Mouse (Mus musculus) forebrain, embryonic 11.5 days (tissue): ENCODE data around the gene Eif3f. TPM values are rescaled to one million over a fixed set of nuclear protein-coding genes. Genes with fewer than 3 reads are reported as not detected.

Experiments used
- ATAC-seq: fragments of 200-750 bp; cut with Nextera tagmentation; replicated peaks from 2 replicates; pipeline ENCODE4 v1.8.0; 2017; ENCODE audit warnings: moderate TSS enrichment; ENCODE audit not compliant: low FRiP score
- DNase-seq: peaks from one replicate; pipeline ENCODE4 v3.0.0-alpha.2; 2017; ENCODE audit warnings: low spot score
- H3K27ac ChIP-seq: fragments of 300-500 bp; sonication (generic); 2 replicates; pipeline ENCODE4 v1.5.1; 2014; ENCODE audit warnings: low read depth, low read length
- H3K27me3 ChIP-seq: fragments of 300-500 bp; sonication (generic); 2 replicates; pipeline ENCODE4 v1.6.1; 2014; ENCODE audit warnings: mild to moderate bottlenecking, low read length, mixed read lengths; ENCODE audit not compliant: control insufficient read depth, insufficient read depth
- H3K36me3 ChIP-seq: fragments of 300-500 bp; sonication (generic); 2 replicates; pipeline ENCODE4 v1.6.1; 2014; ENCODE audit warnings: mild to moderate bottlenecking, low read length, moderate library complexity, mixed read lengths; ENCODE audit not compliant: control insufficient read depth, insufficient read depth
- H3K4me1 ChIP-seq: fragments of 300-500 bp; sonication (generic); replicated peaks from 2 replicates; pipeline ENCODE4 v1.6.1; 2014; ENCODE audit warnings: low read length, mixed read lengths; ENCODE audit not compliant: control insufficient read depth, insufficient read depth
- H3K4me2 ChIP-seq: fragments of 300-500 bp; sonication (generic); 2 replicates; pipeline ENCODE4 v1.6.1; 2014; ENCODE audit warnings: low read depth, mild to moderate bottlenecking, low read length, moderate library complexity, mixed read lengths; ENCODE audit not compliant: severe bottlenecking
- H3K4me3 ChIP-seq: fragments of 300-500 bp; sonication (generic); 2 replicates; pipeline ENCODE4 v1.5.1; 2014; ENCODE audit warnings: low read depth, low read length
- H3K9ac ChIP-seq: fragments of 300-500 bp; sonication (generic); 2 replicates; pipeline ENCODE4 v1.6.1; 2014; ENCODE audit warnings: low read length
- H3K9me3 ChIP-seq: fragments of 300-500 bp; sonication (generic); 2 replicates; pipeline ENCODE4 v1.6.1; 2016; ENCODE audit warnings: low read length, mixed read lengths; ENCODE audit not compliant: control insufficient read depth
- WGBS: fragments of 180-500 bp; shearing (Covaris S2); extraction: QIAGEN DNeasy Blood & Tissue Kit; methylation state at CpG from one replicate; pipeline ENCODE4 v1.1.7; 2014; 5-methylcytosine and 5-hydroxymethylcytosine counted together
- polyA plus RNA-seq: library from polyadenylated mRNA; unstranded; fragments of >200 nt; fragmentation: Nextera tagmentation; extraction: Ambion mirVana; gene quantifications from 2 replicates; pipeline ENCODE4 v1.2.1, GENCODE M21; 2014

Gene Eif3f
- polyA plus RNA-seq, 1 experiment from 2014 or later, result 87.3 TPM

- 87% methylated on average over 7 of the region's 7 CpGs for WGBS
- H3K4me2 ChIP-seq, result peak overlapping the region; percentile 87
- H3K27ac ChIP-seq, result no peak overlapping the region
- H3K27me3 ChIP-seq, result no peaks in the 10 kb centered on the region
- peak overlapping the region; percentile 98 for H3K4me3 ChIP-seq
- H3K9me3 ChIP-seq, result no peaks in the 10 kb centered on the region
- ATAC-seq (no peak), DNase-seq (no peak)
- H3K9ac ChIP-seq, result peak overlapping the region; percentile 96
- H3K36me3 ChIP-seq, result peaks cover 13% of the 10 kb centered on the region; the same call in 1 of the 2 replicates
- H3K4me1 ChIP-seq, result peaks cover 8% of the 10 kb centered on the region
Measured at GRCm38 (mm10) chr7:108935411-108935810, 1.2 kb downstream of the Eif3f start.

- H3K4me3 ChIP-seq, result no peak overlapping the region
Measured at GRCm38 (mm10) chr7:108936591-108936990, 2.4 kb downstream of the Eif3f start.

DNA sequence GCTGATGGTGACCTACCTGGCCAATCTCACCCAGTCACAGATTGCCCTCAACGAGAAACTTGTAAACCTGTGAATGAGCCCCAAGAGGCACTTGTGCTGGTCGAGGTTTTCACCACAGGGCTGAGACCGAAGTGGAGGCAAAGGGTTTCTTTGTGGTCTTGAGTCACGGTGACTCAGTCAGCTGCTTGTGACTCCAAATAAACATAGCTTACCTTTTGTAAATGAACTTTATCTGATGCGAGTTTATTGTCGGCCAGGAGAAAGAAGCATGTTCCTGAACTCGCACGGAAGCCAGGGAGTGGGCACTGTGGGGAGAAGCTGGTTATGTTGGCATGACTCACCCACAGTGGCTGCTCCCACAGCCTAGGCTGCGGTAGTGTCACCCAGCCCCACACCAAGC lies 7.2 kb downstream of the Eif3f start:
- H3K4me3 ChIP-seq, result no peak overlapping the region
- H3K27ac ChIP-seq, result no peak overlapping the region
- DNase-seq (no peak), ATAC-seq (no peak)
- no peak overlapping the region for H3K9ac ChIP-seq
- H3K4me2 ChIP-seq, result no peak overlapping the region
- H3K36me3 ChIP-seq, result peaks cover 24% of the 10 kb centered on the region
- 93% methylated on average over 9 of the region's 9 CpGs for WGBS
- H3K9me3 ChIP-seq, result no peaks in the 10 kb centered on the region
- H3K27me3 ChIP-seq, result no peaks in the 10 kb centered on the region
- H3K4me1 ChIP-seq, result no peaks in the 10 kb centered on the region

More at GRCm38 (mm10) chr7:108936591-108936990, 2.4 kb downstream of the Eif3f start:
- no peak overlapping the region for H3K27ac ChIP-seq
- peaks cover 21% of the 10 kb centered on the region for H3K36me3 ChIP-seq
- no peak for DNase-seq
- H3K27me3 ChIP-seq, result no peaks in the 10 kb centered on the region
- no peaks in the 10 kb centered on the region for H3K9me3 ChIP-seq
- H3K4me1 ChIP-seq, result peaks cover 8% of the 10 kb centered on the region
- 94% methylated on average over 4 of the region's 4 CpGs for WGBS
- no peak overlapping the region for H3K4me2 ChIP-seq
- no peak overlapping the region for H3K9ac ChIP-seq
- no peak for ATAC-seq

GRCm38 (mm10) chr7:108944002-108944401 lies 9.8 kb downstream of the Eif3f start:
- Histone ChIP-seq H3K27ac (no peak overlapping the region), H3K9me3 (no peaks in the 10 kb centered on the region), H3K4me2 (no peak overlapping the region), H3K27me3 (no peaks in the 10 kb centered on the region), H3K36me3 (peaks cover 19% of the 10 kb centered on the region), H3K9ac (no peak overlapping the region), H3K4me3 (no peak overlapping the region), H3K4me1 (no peaks in the 10 kb centered on the region)
- ATAC-seq, result peak; percentile 69
- peak; percentile 70 for DNase-seq
- 10% methylated on average over 2 of the region's 2 CpGs for WGBS

- Histone ChIP-seq H3K9ac (no peak overlapping the region), H3K4me1 (peaks cover 5% of the 10 kb centered on the region; the same call in 1 of the 2 replicates), H3K9me3 (no peaks in the 10 kb centered on the region), H3K36me3 (0 out of 2 replicates have a peak, but pooled peaks cover 4% of the 10 kb centered on the region), H3K4me2 (no peak overlapping the region), H3K27me3 (peaks cover 30% of the 10 kb centered on the region), H3K27ac (no peak overlapping the region), H3K4me3 (no peak overlapping the region)
- DNase-seq, result no peak
- no peak for ATAC-seq
Measured at GRCm38 (mm10) chr7:108948611-108949010, 14.4 kb downstream of the Eif3f start.

DNA sequence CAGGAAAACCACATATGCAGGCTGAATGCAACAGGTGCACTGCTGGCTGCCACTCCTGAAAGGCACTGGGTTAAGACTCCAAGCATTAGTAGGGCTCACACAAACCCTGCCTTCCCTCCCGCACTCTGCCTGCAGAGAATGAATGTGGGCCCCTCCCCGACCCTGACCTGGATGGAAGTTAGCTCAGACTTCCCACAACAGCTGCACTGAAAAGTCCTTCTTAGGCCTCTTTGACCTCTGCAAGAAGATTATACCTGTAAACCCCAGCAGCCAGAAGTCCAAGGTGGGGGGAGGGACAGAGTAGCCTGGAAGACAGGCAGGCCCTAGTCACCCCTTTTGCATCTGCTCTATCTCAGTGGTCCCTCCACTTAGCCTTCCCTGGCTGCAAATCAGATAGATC lies 15.1 kb downstream of the Eif3f start:
- Histone ChIP-seq H3K9ac (no peak overlapping the region), H3K27me3 (peaks cover 30% of the 10 kb centered on the region), H3K4me2 (no peak overlapping the region), H3K4me1 (peaks cover 5% of the 10 kb centered on the region; the same call in 1 of the 2 replicates), H3K9me3 (no peaks in the 10 kb centered on the region), H3K4me3 (no peak overlapping the region), H3K27ac (no peak overlapping the region), H3K36me3 (0 out of 2 replicates have a peak, but pooled peaks cover 4% of the 10 kb centered on the region)
- WGBS, result 31% methylated on average over 2 of the region's 2 CpGs
- DNase-seq (no peak), ATAC-seq (no peak)

- ATAC-seq (peak; percentile 59), DNase-seq (peak; percentile 80)
- peak within 1 kb of the TSS; percentile 53 for H3K9ac ChIP-seq
- H3K36me3 ChIP-seq, result 0 out of 2 replicates have a peak, but pooled peaks cover 4% of the 10 kb centered on the region
- peaks cover 30% of the 10 kb centered on the region for H3K27me3 ChIP-seq
- H3K9me3 ChIP-seq, result no peaks in the 10 kb centered on the region
- H3K27ac ChIP-seq, result no peak within 1 kb of the TSS
- WGBS, result under 1% methylated on average over 40 of the region's 44 CpGs
- peaks cover 5% of the 10 kb centered on the region; the same call in 1 of the 2 replicates for H3K4me1 ChIP-seq
- H3K4me3 ChIP-seq, result peak within 1 kb of the TSS; percentile 57
- H3K4me2 ChIP-seq, result peak within 1 kb of the TSS; percentile 98
Measured at GRCm38 (mm10) chr7:108950312-108950761, 16.1 kb downstream of the Eif3f start, which contains the start of gene Tub. Gene Tub, plus strand, starts transcription at chr7:108950338.

- ATAC-seq (peak; percentile 37), DNase-seq (peak; percentile 73)
- peaks cover 30% of the 10 kb centered on the region for H3K27me3 ChIP-seq
- H3K9ac ChIP-seq, result peak overlapping the region; percentile 53
- peaks cover 5% of the 10 kb centered on the region; the same call in 1 of the 2 replicates for H3K4me1 ChIP-seq
- 0 out of 2 replicates have a peak, but pooled peaks cover 1% of the 10 kb centered on the region for H3K36me3 ChIP-seq
- H3K4me3 ChIP-seq, result peak overlapping the region; percentile 57
- peak overlapping the region; percentile 98 for H3K4me2 ChIP-seq
- no peak overlapping the region for H3K27ac ChIP-seq
- no peaks in the 10 kb centered on the region for H3K9me3 ChIP-seq
- under 1% methylated on average over 51 of the region's 52 CpGs for WGBS
Measured at GRCm38 (mm10) chr7:108950762-108951331, 16.6 kb downstream of the Eif3f start.

- DNase-seq, result no peak
- ATAC-seq, result no peak
- Histone ChIP-seq H3K27me3 (peaks cover 30% of the 10 kb centered on the region), H3K4me2 (no peak overlapping the region), H3K36me3 (no peaks in the 10 kb centered on the region), H3K4me1 (peaks cover 5% of the 10 kb centered on the region; the same call in 1 of the 2 replicates), H3K4me3 (no peak overlapping the region), H3K9me3 (no peaks in the 10 kb centered on the region), H3K27ac (no peak overlapping the region), H3K9ac (no peak overlapping the region)
- 87% methylated on average over 6 of the region's 6 CpGs for WGBS
Measured at GRCm38 (mm10) chr7:108952801-108953200, 18.6 kb downstream of the Eif3f start.
